Mouse (Mus musculus): ENCODE data around the gene Cd36. TPM values are rescaled to one million over a fixed set of nuclear protein-coding genes. Genes with fewer than 3 reads are reported as not detected.

The Cd36 gene
- total RNA-seq, 2 experiments from 2014 or later: 1.3 to 1.6 TPM

DNA sequence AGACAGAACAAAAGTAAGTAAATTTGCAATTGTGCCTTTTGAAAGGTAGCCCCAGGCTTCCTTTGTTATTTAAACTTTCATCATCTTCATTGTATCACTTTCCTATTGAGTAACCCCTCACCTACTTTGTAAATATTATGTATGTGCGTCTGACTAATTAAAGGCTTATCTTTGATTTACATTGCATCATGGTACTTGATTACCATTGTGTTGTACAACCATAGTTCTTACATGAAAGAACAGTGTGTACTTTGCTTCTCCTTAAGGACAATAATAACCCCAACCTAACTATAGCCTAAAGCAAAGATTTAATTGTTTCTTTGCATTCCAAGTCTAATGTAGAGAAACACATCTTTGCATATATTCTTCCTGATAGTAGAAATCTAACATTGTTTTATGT is 78.3 kb downstream of the Cd36 start:
- no peak for DNase-seq (ENCODE audit: low spot score in 2 of 2)

DNA sequence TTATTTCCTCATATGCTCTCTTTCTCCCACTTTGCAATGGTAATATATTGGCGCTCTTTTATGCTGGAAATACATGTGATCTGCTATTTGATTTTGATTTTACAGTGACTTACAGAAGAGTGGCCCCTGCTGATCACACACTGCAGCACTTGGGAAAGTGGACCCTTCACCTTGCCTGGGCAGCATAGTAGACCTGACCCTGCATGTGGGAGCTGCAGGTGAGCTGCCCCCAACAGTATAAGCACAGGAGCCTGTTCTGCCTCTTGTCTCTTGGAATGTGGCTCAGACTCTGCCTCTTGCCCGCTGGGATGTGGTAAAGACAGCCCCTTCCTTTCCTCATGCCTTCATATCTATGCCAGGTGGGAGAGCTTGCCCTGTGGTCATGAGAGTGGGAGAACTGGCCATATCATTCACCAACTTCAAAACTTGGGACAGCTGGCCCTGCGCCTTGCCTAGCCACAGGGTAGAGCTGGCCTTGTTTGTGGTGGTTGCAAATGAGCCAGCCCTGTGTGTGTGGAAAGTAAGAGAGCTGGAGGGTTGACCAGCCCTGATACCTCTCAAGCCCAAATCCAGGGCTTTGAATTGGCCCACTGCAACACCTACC is 81.7 kb downstream of the Cd36 start:
- no peak for DNase-seq (ENCODE audit: low spot score in 2 of 2)

DNA sequence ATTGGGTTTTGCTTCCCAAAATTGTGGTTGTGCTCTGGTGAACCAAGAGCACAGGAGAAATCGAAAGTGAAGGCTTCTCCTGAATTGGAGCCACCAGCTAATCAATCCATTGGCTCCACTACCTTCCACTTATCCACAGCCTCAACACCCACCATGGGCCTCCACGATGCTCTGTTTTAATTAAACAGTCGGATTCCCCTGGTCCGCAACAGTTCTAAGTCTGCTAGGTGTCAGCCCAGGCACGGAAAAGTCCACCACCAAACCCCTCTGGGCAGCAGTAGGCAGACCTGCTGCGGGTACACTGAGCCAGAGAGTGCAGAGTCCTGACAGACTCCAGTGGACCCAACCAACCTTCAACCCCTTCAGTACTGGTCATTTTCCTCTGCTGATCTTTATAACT is 112.0 kb downstream of the Cd36 start:
- peak in 1 of 2 experiments; percentile 16 for DNase-seq (ENCODE audit: low spot score in 2 of 2)

DNA sequence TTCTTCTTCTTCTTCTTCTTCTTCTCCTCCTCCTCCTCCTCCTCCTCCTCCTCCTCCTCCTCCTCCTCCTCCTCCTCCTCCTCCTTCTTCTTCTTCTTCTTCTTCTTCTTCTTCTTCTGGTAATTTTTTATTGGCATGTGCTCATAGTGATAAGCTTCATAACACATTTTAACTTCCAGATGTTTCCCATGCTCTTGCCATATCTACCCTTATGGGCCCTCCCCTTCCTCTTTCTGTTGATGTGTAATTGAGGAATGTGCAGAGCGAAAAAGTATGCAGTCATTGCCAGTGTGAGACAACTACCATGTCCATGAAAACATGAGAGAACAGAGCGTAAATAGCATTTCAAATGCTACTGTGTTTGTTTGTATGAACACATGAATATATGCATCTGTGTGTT is 118.3 kb downstream of the Cd36 start:
- DNase-seq (ENCODE audit: low spot score in 2 of 2): no peak

DNA sequence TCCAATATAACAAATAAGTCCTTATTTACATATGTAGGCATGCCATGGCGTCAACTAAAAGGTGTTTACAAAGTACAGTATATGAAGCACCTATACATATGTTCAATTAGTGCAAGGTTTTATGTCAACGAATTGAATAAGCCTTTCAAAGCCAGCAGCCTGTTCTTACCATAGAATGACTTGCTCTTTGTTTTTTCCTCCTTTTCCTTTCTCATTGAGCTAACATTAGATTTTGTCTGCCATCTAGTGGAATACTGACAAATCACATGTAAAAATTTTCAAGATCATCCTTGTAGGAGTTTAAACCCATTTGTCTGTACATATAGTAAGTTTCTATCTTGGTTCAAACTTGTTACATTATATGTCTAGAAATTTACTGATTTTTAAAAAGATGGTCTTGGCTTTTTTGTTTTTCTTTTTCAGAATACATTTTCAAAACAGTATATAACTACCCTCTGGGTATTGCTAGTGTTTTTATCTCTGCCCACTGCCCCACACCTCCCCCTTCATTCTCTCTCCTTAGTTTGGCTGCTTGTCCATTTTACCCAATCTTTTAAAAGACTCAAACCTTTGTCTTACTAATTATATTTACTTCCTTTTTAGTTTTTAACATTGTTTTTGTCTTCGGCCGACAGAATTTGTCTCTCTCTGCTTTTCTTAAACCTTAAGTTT is 122.5 kb downstream of the Cd36 start:
- DNase-seq (ENCODE audit: low spot score in 2 of 2): peak in 1 of 2 experiments; percentile 71

DNA sequence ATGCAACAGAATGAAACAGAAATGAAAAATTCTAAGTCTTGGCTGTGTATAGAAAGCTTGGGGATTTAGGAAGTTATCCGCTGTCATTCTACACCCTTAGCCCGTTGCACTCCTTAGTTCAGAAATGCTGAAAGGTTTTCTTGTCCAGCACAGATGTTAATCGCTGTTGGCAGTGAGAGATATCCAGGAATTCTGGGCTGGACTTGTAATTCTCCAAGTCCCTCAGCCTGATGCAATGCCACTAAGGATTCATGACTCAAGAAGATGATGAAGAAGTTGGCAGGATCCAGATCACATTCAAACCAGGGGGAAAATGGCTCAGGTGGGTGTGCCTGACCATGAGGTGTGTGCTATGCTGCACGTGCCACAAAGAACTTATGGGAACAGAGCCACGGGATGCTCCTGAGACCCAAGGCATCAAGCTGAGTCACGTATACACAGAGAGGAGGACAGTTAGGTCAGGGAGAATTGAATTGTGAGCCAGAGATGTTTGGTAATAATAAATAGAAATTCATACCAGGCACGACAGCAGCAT is 135.1 kb downstream of the Cd36 start:
- no peak for DNase-seq (ENCODE audit: low spot score in 2 of 2)

DNA sequence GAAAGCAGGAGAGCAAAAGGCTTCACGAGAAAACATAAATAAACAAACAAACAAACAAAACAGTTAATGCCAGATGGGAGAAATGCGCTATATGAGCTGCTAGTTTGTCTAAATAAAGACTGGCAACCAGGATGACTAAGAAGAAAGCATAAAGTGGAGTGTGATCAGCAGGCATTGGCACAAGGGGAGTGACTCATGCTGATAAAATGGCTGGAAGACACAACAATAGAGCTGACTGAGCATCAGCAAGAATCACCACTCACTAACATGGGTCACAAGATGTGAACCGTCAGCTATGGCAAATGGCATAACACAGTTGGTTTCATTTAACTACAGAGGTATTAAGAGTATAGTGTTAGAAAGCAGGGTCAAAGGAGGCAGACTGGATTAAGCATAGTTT is 140.3 kb downstream of the Cd36 start:
- no peak for DNase-seq (ENCODE audit: low spot score in 2 of 2)

DNA sequence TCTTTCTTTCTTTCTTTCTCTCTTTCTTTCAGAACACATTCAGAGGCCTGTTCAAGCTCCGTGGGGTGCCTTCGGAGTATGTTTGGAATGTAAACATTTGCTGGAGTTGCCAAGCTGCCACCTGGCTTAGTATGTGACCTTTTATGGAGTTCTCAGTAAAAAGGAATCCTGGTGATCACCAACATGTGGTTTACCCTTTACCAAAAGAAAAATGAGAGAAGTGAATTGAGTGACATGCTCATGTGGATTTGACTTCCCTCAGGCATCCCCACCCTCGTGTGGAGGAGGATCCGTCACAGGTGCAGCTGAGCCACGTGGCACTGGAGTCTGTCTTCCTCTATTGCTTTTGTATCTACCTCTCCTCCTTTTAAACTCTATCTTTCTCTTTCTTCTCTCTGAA is 141.5 kb downstream of the Cd36 start:
- no peak for DNase-seq (ENCODE audit: low spot score in 2 of 2)

DNA sequence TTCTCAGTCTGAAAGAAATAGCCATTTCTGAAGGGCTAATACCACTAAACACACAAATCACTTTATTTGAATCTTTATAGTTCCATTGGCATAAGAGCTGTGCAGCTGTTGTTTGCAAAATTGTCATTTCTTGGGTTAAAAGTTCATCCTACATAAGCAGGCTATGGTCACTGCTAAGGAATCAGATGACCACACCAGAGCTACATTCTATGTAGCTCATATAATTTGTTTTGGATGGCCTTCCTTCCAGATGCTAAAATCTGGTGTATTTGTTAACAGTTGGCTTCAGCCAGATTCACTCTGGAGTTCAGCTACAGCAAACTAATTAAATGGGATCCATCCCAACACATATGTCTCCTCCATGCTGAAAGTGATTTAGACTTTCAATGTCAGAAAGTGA is 142.1 kb downstream of the Cd36 start:
- no peak for DNase-seq (ENCODE audit: low spot score in 2 of 2)

DNA sequence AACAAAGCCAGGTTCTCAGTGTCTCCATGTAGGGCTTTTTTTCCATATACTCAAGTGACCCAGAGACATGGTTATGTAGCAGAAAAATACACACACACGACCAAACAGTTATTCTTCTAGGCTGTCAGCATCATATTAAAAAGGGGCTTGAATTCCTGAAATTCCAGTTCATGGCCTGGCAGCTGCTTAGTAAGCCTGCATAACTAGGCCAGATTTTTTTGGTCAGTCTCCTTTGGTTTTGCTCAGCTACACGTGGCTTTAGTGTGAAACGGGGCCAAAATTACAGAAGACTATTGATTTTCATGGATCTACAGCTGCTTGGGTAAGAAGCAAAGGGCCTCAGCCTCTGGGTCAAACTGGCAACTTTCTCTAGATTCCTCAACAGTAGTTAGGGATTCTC is 148.8 kb downstream of the Cd36 start:
- DNase-seq (ENCODE audit: low spot score in 2 of 2): no peak

Other genes starting within 250 kb of the Cd36 start
- gene Gnat3, start 73.7 kb upstream of the Cd36 start, total RNA-seq (2021): not detected

All from layer of hippocampus, postnatal 14 days (tissue).